Mouse (Mus musculus): Measurements from ENCODE around the gene Mapre1. TPM values are rescaled to one million over a fixed set of nuclear protein-coding genes. Genes with fewer than 3 reads are reported as not detected.

Mapre1 gene
- total and polyA plus RNA-seq, 2 experiments from 2014 or later: 91.8 to 372 TPM

- Histone ChIP-seq H3K27ac (ENCODE audit: low read depth, low read length) (no peak overlapping the region), H3K4me2 (ENCODE audit: low read depth, low read length, poor library complexity, severe bottlenecking) (no peak overlapping the region), H3K36me3 (ENCODE audit: insufficient read depth, low read length) (no peaks in the 10 kb centered on the region), H3K9me3 (ENCODE audit: low read length) (no peaks in the 10 kb centered on the region), H3K4me3 (ENCODE audit: low read depth, low read length) (no peak overlapping the region), H3K9ac (replicated peaks; ENCODE audit: low read length, poor library complexity, severe bottlenecking) (no peak overlapping the region), H3K27me3 (ENCODE audit: insufficient read depth, low read length) (no peaks in the 10 kb centered on the region), H3K4me1 (ENCODE audit: insufficient read depth, low read length) (no peaks in the 10 kb centered on the region)
- TF ChIP-seq CTCF (IDR thresholded peaks at IDR 0.05): no peak
- ATAC-seq (ENCODE audit: low FRiP score) (no peak), DNase-seq (ENCODE audit: low spot score) (no peak)
- 59% methylated on average over 2 of the region's 2 CpGs for WGBS
These were observed 16.2 kb upstream of the Mapre1 start for GRCm38 (mm10) chr2:153724871-153725270.

- no peak for TF ChIP-seq CTCF (IDR thresholded peaks at IDR 0.05)
- Histone ChIP-seq H3K4me1 (ENCODE audit: insufficient read depth, low read length) (no peaks in the 10 kb centered on the region), H3K4me3 (ENCODE audit: low read depth, low read length) (no peak overlapping the region), H3K4me2 (ENCODE audit: low read depth, low read length, poor library complexity, severe bottlenecking) (no peak overlapping the region), H3K27me3 (ENCODE audit: insufficient read depth, low read length) (no peaks in the 10 kb centered on the region), H3K36me3 (ENCODE audit: insufficient read depth, low read length) (no peaks in the 10 kb centered on the region), H3K27ac (ENCODE audit: low read depth, low read length) (no peak overlapping the region), H3K9me3 (ENCODE audit: low read length) (no peaks in the 10 kb centered on the region), H3K9ac (replicated peaks; ENCODE audit: low read length, poor library complexity, severe bottlenecking) (no peak overlapping the region)
- 89% methylated on average over 4 of the region's 4 CpGs for WGBS
- ATAC-seq (ENCODE audit: low FRiP score) (no peak), DNase-seq (ENCODE audit: low spot score) (no peak)
These were observed 15.8 kb upstream of the Mapre1 start for GRCm38 (mm10) chr2:153725291-153725690.

- no peak overlapping the region for H3K4me2 ChIP-seq (ENCODE audit: low read depth, low read length, poor library complexity, severe bottlenecking)
- 79% methylated on average over 4 of the region's 4 CpGs for WGBS
- TF ChIP-seq CTCF (IDR thresholded peaks at IDR 0.05): no peak
- no peak overlapping the region for H3K4me3 ChIP-seq (ENCODE audit: low read depth, low read length)
- no peak overlapping the region for H3K27ac ChIP-seq (ENCODE audit: low read depth, low read length)
- DNase-seq (ENCODE audit: low spot score) (no peak), ATAC-seq (ENCODE audit: low FRiP score) (no peak)
- no peaks in the 10 kb centered on the region for H3K9me3 ChIP-seq (ENCODE audit: low read length)
- H3K4me1 ChIP-seq (ENCODE audit: insufficient read depth, low read length): no peaks in the 10 kb centered on the region
- no peaks in the 10 kb centered on the region for H3K36me3 ChIP-seq (ENCODE audit: insufficient read depth, low read length)
- no peak overlapping the region for H3K9ac ChIP-seq (replicated peaks; ENCODE audit: low read length, poor library complexity, severe bottlenecking)
- no peaks in the 10 kb centered on the region for H3K27me3 ChIP-seq (ENCODE audit: insufficient read depth, low read length)
These were observed 7.0 kb upstream of the Mapre1 start for GRCm38 (mm10) chr2:153734033-153734432.

- Histone ChIP-seq H3K4me2 (ENCODE audit: low read depth, low read length, poor library complexity, severe bottlenecking) (peak overlapping the region; percentile 78), H3K27me3 (ENCODE audit: insufficient read depth, low read length) (no peaks in the 10 kb centered on the region), H3K9me3 (ENCODE audit: low read length) (no peaks in the 10 kb centered on the region), H3K4me1 (ENCODE audit: insufficient read depth, low read length) (peaks cover 9% of the 10 kb centered on the region), H3K9ac (replicated peaks; ENCODE audit: low read length, poor library complexity, severe bottlenecking) (peak overlapping the region; percentile 96), H3K36me3 (ENCODE audit: insufficient read depth, low read length) (0 out of 2 replicates have a peak, but pooled peaks cover under 1% of the 10 kb centered on the region), H3K4me3 (ENCODE audit: low read depth, low read length) (peak overlapping the region; percentile 71), H3K27ac (ENCODE audit: low read depth, low read length) (peak overlapping the region; percentile 97)
- no peak for TF ChIP-seq CTCF (IDR thresholded peaks at IDR 0.05)
- ATAC-seq (ENCODE audit: low FRiP score) (peak; percentile 88), DNase-seq (ENCODE audit: low spot score) (peak; percentile 71)
- WGBS: under 1% methylated on average over 52 of the region's 56 CpGs
These were observed 477 bp downstream of the Mapre1 start for GRCm38 (mm10) chr2:153741437-153742065.

- Histone ChIP-seq H3K27me3 (ENCODE audit: insufficient read depth, low read length) (no peaks in the 10 kb centered on the region), H3K27ac (ENCODE audit: low read depth, low read length) (no peak overlapping the region), H3K4me3 (ENCODE audit: low read depth, low read length) (no peak overlapping the region), H3K9me3 (ENCODE audit: low read length) (no peaks in the 10 kb centered on the region), H3K36me3 (ENCODE audit: insufficient read depth, low read length) (peaks cover 8% of the 10 kb centered on the region), H3K4me2 (ENCODE audit: low read depth, low read length, poor library complexity, severe bottlenecking) (no peak overlapping the region), H3K9ac (replicated peaks; ENCODE audit: low read length, poor library complexity, severe bottlenecking) (no peak overlapping the region), H3K4me1 (ENCODE audit: insufficient read depth, low read length) (peaks cover 2% of the 10 kb centered on the region)
- TF ChIP-seq CTCF (IDR thresholded peaks at IDR 0.05): no peak
- ATAC-seq (ENCODE audit: low FRiP score) (no peak), DNase-seq (ENCODE audit: low spot score) (no peak)
These were observed 6.9 kb downstream of the Mapre1 start for GRCm38 (mm10) chr2:153747994-153748393.

DNA sequence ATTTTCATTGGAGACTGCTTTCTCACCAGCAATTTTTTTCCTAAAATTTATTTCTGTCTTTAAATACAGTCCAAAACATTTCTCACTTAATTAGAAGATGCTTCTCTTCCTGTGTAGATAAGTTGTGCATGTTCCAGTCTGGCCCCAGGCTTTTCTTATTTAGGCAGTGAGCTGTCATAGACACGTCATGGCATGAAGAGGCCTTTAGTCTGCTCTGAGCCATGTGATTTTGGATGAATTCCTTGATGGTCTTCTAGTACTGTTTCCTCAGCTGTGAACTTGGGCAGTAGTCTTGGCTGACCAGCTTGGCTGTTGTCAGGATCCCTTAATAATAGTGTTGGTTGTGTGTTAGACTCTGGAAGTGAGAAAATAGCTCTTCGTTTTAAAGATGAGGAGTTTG, 9.3 kb downstream of the Mapre1 start:
- Histone ChIP-seq H3K9me3 (ENCODE audit: low read length) (no peaks in the 10 kb centered on the region), H3K4me3 (ENCODE audit: low read depth, low read length) (no peak overlapping the region), H3K4me2 (ENCODE audit: low read depth, low read length, poor library complexity, severe bottlenecking) (no peak overlapping the region), H3K4me1 (ENCODE audit: insufficient read depth, low read length) (no peaks in the 10 kb centered on the region), H3K36me3 (ENCODE audit: insufficient read depth, low read length) (peaks cover 8% of the 10 kb centered on the region), H3K27me3 (ENCODE audit: insufficient read depth, low read length) (no peaks in the 10 kb centered on the region), H3K27ac (ENCODE audit: low read depth, low read length) (0 out of 2 replicates have a peak overlapping the region, but pooled peaks have one; percentile 32), H3K9ac (replicated peaks; ENCODE audit: low read length, poor library complexity, severe bottlenecking) (no peak overlapping the region)
- DNase-seq (ENCODE audit: low spot score): no peak
- WGBS: 75% methylated on average over 2 of the region's 2 CpGs
- no peak for ATAC-seq (ENCODE audit: low FRiP score)
- no peak for TF ChIP-seq CTCF (IDR thresholded peaks at IDR 0.05)
